Mouse (Mus musculus): ENCODE results near the gene Zmat3. TPM values are rescaled to one million over a fixed set of nuclear protein-coding genes. Genes with fewer than 3 reads are reported as not detected.

The Zmat3 gene
- polyA plus RNA-seq, 1 experiment: 4.0 TPM

DNA sequence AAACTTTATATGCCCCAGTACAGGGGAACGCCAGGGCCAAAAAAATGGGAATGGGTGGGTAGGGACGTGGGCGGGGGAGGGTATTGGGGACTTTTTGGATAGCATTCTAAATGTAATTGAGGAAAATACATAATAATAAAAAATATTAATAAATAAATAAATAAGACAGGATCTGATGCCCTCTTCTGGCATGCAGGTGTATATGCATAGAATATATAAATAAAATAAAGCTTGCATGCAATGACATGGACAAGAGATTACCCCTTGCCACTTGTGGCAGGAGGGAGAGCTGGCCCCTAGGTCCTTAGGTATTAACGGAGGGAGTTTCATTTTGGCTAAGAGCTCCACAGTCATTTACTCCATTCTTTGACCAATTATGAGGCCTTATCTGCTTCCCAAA lies 51.1 kb downstream of the Zmat3 start:
- Histone ChIP-seq H3K4me1 (peaks cover 6% of the 10 kb centered on the region), H3K27me3 (replicated peaks) (peaks cover 10% of the 10 kb centered on the region), H3K4me3 (replicated peaks) (no peak overlapping the region), H3K9me3 (no peaks in the 10 kb centered on the region), H3K36me3 (replicated peaks; ENCODE audit: low read length) (no peaks in the 10 kb centered on the region)
- no peak for TF ChIP-seq GATA1 (IDR thresholded peaks at IDR 0.05; ENCODE audit: borderline replicate concordance, low read length)
- no peak for TF ChIP-seq FLI1 (IDR thresholded peaks at IDR 0.05; ENCODE audit: low read length)

DNA sequence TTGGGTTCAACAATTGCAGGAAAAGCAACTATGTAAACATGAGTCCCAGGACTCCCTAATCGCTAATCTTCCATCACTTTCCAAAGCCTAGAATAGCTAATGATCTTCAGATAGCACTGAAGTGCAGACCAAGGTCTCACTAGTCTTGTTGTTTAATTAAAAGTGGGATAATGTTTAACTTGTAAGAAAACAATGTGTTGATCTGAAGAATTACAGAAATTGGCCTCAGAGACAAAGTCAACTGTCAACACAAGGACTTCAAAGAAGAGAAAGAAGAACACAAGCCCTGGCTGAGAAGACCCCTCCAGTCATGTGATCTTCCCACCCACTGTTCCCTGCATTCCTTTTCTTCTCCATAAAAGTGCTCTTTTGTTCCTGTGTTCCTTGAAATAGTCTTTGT lies 61.6 kb downstream of the Zmat3 start:
- Histone ChIP-seq H3K36me3 (replicated peaks; ENCODE audit: low read length) (no peaks in the 10 kb centered on the region), H3K27me3 (replicated peaks) (no peaks in the 10 kb centered on the region), H3K4me3 (replicated peaks) (no peak overlapping the region), H3K4me1 (no peaks in the 10 kb centered on the region), H3K9me3 (no peaks in the 10 kb centered on the region)
- TF ChIP-seq FLI1 (IDR thresholded peaks at IDR 0.05; ENCODE audit: low read length) (no peak), GATA1 (IDR thresholded peaks at IDR 0.05; ENCODE audit: borderline replicate concordance, low read length) (no peak)

DNA sequence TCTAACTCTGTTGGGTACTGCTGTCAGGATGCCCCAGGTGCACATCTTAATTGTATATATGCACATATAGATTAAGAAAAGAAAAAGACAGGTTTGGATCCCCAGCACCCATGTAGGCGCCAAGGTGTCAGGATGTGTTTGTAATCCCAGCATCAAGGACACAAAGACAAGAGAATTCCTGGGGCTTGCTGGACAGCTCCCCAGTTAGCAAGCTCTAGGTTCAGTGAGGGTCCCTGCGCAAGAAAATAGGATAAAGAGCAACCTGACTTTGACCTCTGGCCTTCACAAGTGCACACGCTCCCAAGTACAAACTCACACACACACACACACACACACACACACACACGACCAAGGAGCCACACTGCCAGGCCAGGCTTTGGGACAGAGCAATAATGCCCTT lies 73.8 kb downstream of the Zmat3 start:
- no peak for TF ChIP-seq FLI1 (IDR thresholded peaks at IDR 0.05; ENCODE audit: low read length)
- no peak for TF ChIP-seq GATA1 (IDR thresholded peaks at IDR 0.05; ENCODE audit: borderline replicate concordance, low read length)
- Histone ChIP-seq H3K27me3 (replicated peaks) (no peaks in the 10 kb centered on the region), H3K9me3 (no peaks in the 10 kb centered on the region), H3K4me1 (no peaks in the 10 kb centered on the region), H3K36me3 (replicated peaks; ENCODE audit: low read length) (no peaks in the 10 kb centered on the region), H3K4me3 (replicated peaks) (no peak overlapping the region)

Other genes with a start within 250 kb of the Zmat3 start
- 0.64 and 0.81 TPM in 2 replicates for gene Pik3ca, start 31.7 kb upstream of the Zmat3 start, polyA plus RNA-seq (2012; ENCODE audit: insufficient read depth, low replicate concordance)
- gene Kcnmb3, start 126.2 kb upstream of the Zmat3 start, polyA plus RNA-seq (2012; ENCODE audit: insufficient read depth, low replicate concordance): not detected in 2 replicates
- gene Zfp639, start 144.2 kb upstream of the Zmat3 start, polyA plus RNA-seq (2012; ENCODE audit: insufficient read depth, low replicate concordance): 2.3 TPM in 1 of 2 replicates, not detected in the other
- 2.7 TPM in 1 of 2 replicates, not detected in the other for gene Mfn1, start 163.5 kb upstream of the Zmat3 start, polyA plus RNA-seq (2012; ENCODE audit: insufficient read depth, low replicate concordance)

Measured in megakaryocyte, embryonic 14.5 days (primary cell).